Mouse (Mus musculus) cerebellum, adult 2 months (tissue): ENCODE results near the gene Szt2.

Source experiments
- CTCF ChIP-seq: fragments of 200-500 bp; IDR thresholded peaks from 2 replicates; pipeline ENCODE4 v1.5.1; 2011; ENCODE audit warnings: low read depth, mild to moderate bottlenecking, control low read depth, low read length, moderate library complexity, borderline replicate concordance; ENCODE audit not compliant: insufficient read depth
- POLR2A ChIP-seq: fragments of 200-500 bp; IDR thresholded peaks from 2 replicates; pipeline ENCODE4 v1.6.1; 2011; ENCODE audit warnings: low read length, control low read depth, borderline replicate concordance; ENCODE audit not compliant: insufficient read depth

GRCm38 (mm10) chr4:118341447-118341846 is 67.6 kb downstream of the Szt2 start:
- TF ChIP-seq POLR2A: no peak
- TF ChIP-seq CTCF: no peak
